Mouse (Mus musculus): ENCODE measurements around the gene Atp1a1. TPM values are rescaled to one million over a fixed set of nuclear protein-coding genes. Genes with fewer than 3 reads are reported as not detected.

The Atp1a1 gene
- 100 to 1,000 TPM; 660 to 766 TPM for total RNA-seq (2021)

GRCm38 (mm10) chr3:101604550-101605223 is at the start of gene Atp1a1:
Gene Atp1a1, minus strand, starts transcription at chr3:101604684.
- intact Hi-C loops (cut with DNase I), result loop anchor here (5.0 kb wide), 2 partner anchors 93 to 108 kb away; no protein-coding TSS in a partner anchor
- peak; percentile 97 for DNase-seq (ENCODE audit: low spot score)

- intact Hi-C loops (cut with DNase I), result no loop called here
- no peak for DNase-seq (ENCODE audit: low spot score)
Measured at GRCm38 (mm10) chr3:101653446-101653845, 49.0 kb upstream of the Atp1a1 start.

GRCm38 (mm10) chr3:101652967-101653366 is 48.5 kb upstream of the Atp1a1 start:
- intact Hi-C loops (cut with DNase I), result no loop called here
- DNase-seq (ENCODE audit: low spot score), result no peak

GRCm38 (mm10) chr3:101650328-101650727 is 45.8 kb upstream of the Atp1a1 start:
- DNase-seq (ENCODE audit: low spot score), result no peak
- intact Hi-C loops (cut with DNase I), result no loop called here

GRCm38 (mm10) chr3:101649271-101649670 is 44.8 kb upstream of the Atp1a1 start:
- no peak for DNase-seq (ENCODE audit: low spot score)
- intact Hi-C loops (cut with DNase I), result no loop called here

- intact Hi-C loops (cut with DNase I), result no loop called here
- DNase-seq (ENCODE audit: low spot score), result no peak
Measured at GRCm38 (mm10) chr3:101648096-101648793, 43.8 kb upstream of the Atp1a1 start.

GRCm38 (mm10) chr3:101646806-101647205 is 42.3 kb upstream of the Atp1a1 start:
- intact Hi-C loops (cut with DNase I), result no loop called here
- DNase-seq (ENCODE audit: low spot score), result no peak

GRCm38 (mm10) chr3:101645569-101646106 is 41.2 kb upstream of the Atp1a1 start:
- intact Hi-C loops (cut with DNase I), result no loop called here
- no peak for DNase-seq (ENCODE audit: low spot score)

- no peak for DNase-seq (ENCODE audit: low spot score)
- intact Hi-C loops (cut with DNase I), result no loop called here
Measured at GRCm38 (mm10) chr3:101644062-101644802, 39.7 kb upstream of the Atp1a1 start.

- intact Hi-C loops (cut with DNase I), result no loop called here
- no peak for DNase-seq (ENCODE audit: low spot score)
Measured at GRCm38 (mm10) chr3:101643264-101643663, 38.8 kb upstream of the Atp1a1 start.

- intact Hi-C loops (cut with DNase I), result no loop called here
- no peak for DNase-seq (ENCODE audit: low spot score)
Measured at GRCm38 (mm10) chr3:101638223-101638622, 33.7 kb upstream of the Atp1a1 start.

- intact Hi-C loops (cut with DNase I), result no loop called here
- no peak for DNase-seq (ENCODE audit: low spot score)
Measured at GRCm38 (mm10) chr3:101636510-101636909, 32.0 kb upstream of the Atp1a1 start.

- no peak for DNase-seq (ENCODE audit: low spot score)
- intact Hi-C loops (cut with DNase I), result no loop called here
Measured at GRCm38 (mm10) chr3:101636086-101636485, 31.6 kb upstream of the Atp1a1 start.

GRCm38 (mm10) chr3:101634141-101634900 is 29.8 kb upstream of the Atp1a1 start:
- DNase-seq (ENCODE audit: low spot score), result no peak
- intact Hi-C loops (cut with DNase I), result no loop called here

- intact Hi-C loops (cut with DNase I), result no loop called here
- DNase-seq (ENCODE audit: low spot score), result no peak
Measured at GRCm38 (mm10) chr3:101628255-101628654, 23.8 kb upstream of the Atp1a1 start.

- DNase-seq (ENCODE audit: low spot score), result no peak
- intact Hi-C loops (cut with DNase I), result no loop called here
Measured at GRCm38 (mm10) chr3:101624287-101624686, 19.8 kb upstream of the Atp1a1 start.

- intact Hi-C loops (cut with DNase I), result no loop called here
- no peak for DNase-seq (ENCODE audit: low spot score)
Measured at GRCm38 (mm10) chr3:101619017-101619416, 14.5 kb upstream of the Atp1a1 start.

GRCm38 (mm10) chr3:101618505-101618904 is 14.0 kb upstream of the Atp1a1 start:
- DNase-seq (ENCODE audit: low spot score), result no peak
- intact Hi-C loops (cut with DNase I), result no loop called here

- DNase-seq (ENCODE audit: low spot score), result no peak
- intact Hi-C loops (cut with DNase I), result no loop called here
Measured at GRCm38 (mm10) chr3:101617451-101617850, 13.0 kb upstream of the Atp1a1 start.

GRCm38 (mm10) chr3:101617007-101617406 is 12.5 kb upstream of the Atp1a1 start:
- intact Hi-C loops (cut with DNase I), result no loop called here

More at GRCm38 (mm10) chr3:101617007-101617406, 12.5 kb upstream of the Atp1a1 start:
- no peak for DNase-seq (ENCODE audit: low spot score)
